Mouse (Mus musculus) frontal cortex, adult (tissue): ENCODE results near the gene Slc12a3.
"Not testable (repeated sequence)": the region's sequence is repeated elsewhere in the genome, so short reads cannot be mapped to it uniquely, and the experiment has no call there.

ENCODE experiments used
- ATAC-seq: cut with Nextera tagmentation; 2 replicates; pipeline ENCODE4 v1.9.2; 2017; ENCODE audit warnings: mild to moderate bottlenecking, moderate library complexity, mixed read lengths; ENCODE audit not compliant: low TSS enrichment

Slc12a3 gene

DNA sequence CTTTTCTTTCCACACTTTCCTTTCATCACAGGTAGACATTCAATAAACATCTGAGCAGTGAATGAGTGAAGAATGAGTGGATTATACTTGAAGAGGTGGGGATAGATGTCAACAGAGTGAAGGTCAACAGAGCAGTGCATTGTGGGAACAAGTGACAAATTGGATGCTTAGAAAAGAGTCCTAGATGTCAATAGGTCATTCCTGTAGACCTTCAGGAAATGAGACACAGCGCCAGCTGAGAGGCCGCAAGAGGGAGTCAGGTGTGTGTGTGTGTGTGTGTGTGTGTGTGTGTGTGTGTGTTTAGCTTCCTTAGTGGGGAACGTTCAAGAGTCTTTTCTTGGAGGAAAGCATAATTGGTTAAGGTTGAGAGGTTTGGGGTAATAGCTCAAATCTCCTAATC lies 47.2 kb downstream of the Slc12a3 start:
- no peak for ATAC-seq

DNA sequence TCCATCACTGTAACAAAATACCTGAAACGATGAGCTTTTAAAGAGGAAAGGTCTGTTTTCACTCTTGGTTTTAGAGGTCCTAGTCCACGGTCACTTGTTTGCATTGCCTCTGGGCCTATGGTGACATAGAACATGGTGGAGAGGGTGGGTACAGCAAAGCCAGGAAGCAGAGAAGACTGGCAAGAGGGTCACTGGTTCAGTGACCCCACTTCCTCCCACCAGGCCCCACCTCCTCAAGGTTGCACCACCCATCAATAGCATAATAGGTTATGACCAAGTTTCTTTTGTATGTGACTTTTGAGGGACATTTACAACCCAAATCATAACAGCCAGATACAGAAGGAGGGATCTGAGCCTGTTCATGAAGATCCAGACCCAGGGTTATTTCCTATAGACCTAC lies 47.6 kb downstream of the Slc12a3 start:
- no peak for ATAC-seq

DNA sequence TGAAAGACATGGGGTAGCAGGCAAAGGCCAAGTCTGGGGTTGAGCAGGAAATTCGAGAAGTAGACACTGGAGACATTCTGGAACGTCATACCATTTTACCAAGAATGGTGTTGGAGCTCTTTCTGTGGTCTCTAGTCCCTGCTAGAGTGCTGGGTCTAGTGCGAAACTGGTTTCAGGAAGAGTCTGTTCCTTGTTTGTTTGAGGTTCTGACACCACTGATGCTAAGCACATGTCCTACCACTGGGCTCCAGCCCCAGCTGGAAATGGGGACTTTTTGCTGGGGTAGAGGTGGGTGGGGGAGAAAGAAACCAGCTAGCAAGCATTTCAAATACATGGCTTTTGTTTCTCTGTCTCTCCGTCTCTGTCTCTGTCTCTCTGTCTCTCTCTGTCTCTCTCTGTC lies 48.0 kb downstream of the Slc12a3 start:
- no peak for ATAC-seq

DNA sequence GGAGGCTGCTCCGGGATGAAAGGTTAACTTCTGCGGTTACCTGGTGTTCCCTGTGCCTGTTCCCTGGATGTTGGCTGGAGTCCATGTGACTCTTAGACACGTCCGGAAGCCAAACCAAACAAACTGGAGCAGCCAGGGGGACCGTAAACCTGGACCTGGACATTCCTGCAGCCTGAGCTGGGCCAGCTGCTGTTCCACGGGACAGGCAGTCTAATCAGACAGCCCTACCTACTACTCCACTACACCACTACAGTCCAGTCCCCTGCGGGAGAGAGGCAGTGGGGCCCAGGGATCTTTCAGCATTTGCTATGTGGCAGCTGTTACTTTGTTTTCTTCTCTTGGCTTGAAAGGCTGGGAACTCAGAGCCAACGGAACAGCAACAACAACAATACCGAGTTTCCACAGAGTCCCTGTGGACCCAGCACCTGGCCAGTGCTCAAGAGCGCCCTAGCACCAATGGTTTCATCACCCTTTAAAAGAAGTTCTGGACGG lies 48.8 kb downstream of the Slc12a3 start:
- ATAC-seq, result no peak

DNA sequence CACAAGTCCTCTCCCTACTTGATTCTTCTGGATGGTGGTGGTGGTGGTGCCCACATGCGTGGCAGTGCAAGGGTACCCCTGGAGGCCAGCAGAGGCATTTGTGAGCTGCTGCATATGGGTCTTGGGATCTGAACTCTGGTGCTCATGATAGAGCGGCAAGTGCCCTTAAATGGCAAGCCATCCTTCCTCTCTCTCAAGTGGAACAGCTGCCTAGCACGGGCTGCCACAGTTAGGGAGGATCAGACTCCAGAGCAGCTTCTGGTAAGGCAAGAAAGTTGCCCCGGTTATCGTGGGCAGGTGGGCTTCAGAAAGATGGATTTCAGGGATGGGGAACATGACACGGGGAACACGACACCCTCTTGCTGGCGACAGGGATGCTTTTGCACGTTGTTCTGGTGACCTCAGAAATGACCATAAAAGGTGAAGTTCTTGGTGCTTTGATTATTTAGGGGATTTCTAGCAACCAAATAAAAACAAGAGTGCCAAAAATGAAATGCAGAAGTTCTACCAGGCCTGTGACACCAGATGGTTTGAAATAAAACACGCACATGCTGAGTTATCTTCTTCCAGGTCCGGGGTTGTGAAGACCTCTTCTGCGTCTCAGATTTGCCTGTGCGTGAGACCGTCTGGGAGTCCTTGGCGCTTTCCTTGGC lies 49.9 kb downstream of the Slc12a3 start:
- ATAC-seq, result no peak

DNA sequence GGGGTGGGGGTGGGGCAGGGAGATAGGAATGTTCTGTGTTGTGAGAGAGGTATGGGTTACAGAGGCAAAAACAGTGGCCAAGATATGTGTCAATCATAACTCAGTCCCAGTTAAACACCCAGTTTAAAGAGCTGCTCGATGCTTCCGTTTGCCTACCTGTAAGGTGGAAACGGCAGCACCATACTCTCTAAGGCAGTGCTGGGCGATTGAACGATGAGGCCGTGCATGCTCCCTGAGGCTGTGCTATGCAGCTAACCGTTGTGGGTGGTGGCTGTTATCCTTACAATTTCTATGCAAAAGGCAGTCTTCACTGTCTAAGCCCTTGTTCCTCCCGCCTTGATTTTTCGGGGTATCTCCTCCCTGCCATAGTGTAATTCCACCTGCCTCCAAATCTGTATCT lies 50.7 kb downstream of the Slc12a3 start:
- no peak for ATAC-seq

DNA sequence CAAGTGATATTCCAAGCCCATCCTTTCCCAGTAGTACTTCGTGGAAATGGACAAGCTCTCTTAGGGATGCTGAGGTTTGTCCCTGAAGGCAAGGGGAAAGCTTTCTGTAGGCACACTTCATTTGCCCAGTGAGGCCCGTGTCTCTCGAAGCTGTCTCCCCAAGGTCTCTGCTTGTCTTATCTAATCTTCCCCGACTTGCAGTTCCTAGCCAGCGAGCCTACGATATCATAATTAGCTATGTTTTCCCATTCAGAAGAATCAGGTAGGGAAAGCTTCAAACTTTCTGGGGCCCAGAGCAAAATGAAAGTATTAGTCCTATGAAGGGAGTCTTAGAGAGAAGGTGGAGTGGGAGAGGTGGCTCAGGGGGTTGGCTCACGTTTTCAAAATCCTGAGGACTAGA lies 55.2 kb downstream of the Slc12a3 start:
- ATAC-seq, result no peak

DNA sequence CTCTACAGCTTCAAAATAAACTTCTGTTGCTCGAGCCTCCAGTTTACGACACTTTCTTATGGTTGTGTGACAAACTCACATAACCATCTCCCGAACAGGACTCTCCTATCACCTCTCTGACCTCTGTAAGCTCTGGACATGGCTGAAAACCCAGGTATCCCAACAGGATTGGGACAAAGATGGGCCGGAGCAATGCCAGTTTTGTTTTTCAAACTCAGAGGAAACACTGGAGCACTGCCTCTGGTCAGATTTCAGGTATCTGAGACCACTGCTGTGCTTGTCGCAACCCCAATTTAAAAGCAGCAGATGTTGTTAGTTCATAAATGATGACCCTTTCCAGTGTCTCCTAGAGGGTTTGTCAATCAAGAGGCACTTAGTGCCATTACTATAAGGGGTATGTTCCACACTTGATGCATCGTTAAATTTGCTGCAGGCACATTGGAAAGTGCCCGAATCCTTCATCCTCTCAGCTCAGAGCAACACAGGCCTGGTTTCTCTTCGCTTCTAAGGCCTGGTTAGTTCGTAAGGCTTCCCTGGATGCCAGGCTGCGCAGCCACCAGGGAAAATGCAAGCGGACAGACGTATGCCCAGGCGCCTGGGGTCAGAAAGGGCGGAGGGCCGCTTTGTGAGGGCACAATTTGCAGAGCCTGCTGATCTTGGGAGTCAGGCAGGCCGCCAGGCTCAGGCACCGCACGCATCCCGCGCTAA lies 56.7 kb downstream of the Slc12a3 start:
- ATAC-seq, result peak; percentile 29

DNA sequence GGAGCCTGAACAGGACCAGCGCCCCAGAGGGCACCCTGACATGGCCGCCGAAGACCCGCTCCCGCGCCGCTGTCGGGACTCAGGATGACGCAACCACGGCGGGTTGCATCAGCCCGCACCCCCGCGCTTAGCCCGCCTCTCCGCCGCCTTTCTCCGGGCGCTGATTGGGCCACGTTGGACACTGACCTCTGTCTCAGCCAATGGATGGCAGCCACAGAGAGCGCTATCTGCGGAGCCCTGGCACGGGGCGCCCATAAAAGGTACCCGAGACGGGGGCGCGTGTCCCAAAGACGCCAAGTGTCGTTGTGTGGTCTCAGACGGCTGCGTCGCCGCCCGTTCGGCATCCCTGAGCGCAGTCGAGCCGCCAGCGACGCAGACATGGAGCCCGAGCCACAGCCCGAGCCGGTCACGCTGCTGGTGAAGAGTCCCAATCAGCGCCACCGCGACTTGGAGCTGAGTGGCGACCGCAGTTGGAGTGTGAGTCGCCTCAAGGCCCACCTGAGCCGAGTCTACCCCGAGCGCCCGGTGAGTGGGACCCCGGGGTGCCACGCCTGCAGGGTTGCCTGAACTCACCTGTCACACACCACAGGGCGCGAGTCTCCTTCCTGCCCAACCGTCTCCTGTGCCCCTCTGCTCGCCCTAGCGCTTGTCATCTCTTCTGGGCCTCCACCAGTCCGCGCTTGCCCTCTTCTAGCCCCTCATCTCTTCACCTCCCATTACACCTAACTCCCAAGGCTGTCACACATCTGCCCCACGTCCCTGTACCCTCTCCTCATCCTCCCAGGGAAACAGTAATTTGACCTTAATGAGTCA lies 57.4 kb downstream of the Slc12a3 start, which contains the start of gene Herpud1:
Gene Herpud1 (plus strand): TSS at position 225 of the 813 bp plus-strand sequence.
- ATAC-seq, result peak; percentile 97

DNA sequence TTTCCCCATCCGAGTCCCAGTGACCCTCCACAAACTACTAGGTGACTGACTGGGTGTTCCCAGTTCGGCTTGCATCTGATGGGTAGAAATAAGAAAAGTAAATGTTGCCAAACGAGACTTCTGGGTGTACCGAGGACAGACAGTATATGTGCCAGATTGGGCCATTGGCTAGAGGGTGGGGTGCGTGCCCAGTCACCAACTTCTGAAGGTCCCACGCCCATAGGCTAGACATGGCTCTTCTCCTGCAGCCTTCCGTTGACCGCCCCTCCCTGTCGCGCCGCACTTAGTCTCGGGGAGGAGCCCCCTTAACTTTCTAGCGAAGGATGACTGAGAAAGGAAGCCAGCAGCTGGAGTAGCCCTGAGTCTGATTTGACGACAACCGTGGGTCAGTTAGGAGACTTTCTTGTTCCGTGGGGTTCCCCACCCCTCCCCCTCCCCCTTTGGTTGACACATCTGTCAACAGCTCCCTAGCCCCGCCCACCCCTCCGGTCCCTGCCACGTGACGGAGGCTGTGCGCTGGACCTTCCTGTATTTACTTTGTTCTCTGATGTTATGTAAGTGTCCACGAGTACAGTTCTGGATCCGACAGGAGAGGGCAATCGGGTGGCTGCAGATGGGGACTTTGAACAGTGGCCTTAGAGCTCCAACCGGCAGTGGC lies 58.2 kb downstream of the Slc12a3 start:
- peak; percentile 38 for ATAC-seq

DNA sequence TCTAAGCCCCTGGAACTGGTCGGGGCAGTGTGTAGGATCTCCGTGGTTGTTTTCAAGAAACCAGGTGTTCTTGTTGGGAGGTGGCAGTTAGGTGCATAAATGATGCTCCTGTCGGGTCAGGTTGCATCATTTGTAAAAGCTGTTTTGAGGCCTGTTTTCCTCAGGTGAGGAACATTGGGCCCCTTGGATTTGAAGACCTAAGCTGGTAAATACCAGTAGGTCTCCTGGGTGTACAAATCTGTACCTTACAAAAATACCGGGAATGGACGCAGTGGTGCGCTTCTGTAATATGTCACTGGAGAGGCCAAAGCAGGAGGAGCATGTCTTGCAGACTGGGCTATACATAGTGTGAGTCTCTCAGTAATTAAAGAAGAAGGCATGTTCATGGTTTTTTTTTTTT lies 58.8 kb downstream of the Slc12a3 start:
- ATAC-seq, result no peak

DNA sequence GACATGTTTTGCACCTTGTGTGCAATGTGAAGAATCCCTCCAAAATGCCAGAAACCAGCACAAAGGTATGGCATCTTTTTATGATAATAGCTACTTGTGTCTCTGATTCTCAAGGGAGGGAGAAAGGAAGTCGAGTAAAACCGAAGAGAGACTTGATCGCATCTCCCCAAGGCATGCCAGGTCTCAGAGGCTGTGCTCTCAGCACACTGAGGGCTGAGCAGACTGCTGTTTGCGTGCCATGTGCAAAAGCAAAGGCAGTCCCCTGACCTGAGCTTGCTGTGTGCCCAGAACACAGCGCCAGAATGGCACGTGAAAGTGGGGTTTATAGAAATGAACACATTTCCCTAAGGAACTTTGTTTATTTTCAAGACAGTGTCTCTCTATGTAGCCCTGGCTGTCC lies 60.5 kb downstream of the Slc12a3 start:
- no peak for ATAC-seq

DNA sequence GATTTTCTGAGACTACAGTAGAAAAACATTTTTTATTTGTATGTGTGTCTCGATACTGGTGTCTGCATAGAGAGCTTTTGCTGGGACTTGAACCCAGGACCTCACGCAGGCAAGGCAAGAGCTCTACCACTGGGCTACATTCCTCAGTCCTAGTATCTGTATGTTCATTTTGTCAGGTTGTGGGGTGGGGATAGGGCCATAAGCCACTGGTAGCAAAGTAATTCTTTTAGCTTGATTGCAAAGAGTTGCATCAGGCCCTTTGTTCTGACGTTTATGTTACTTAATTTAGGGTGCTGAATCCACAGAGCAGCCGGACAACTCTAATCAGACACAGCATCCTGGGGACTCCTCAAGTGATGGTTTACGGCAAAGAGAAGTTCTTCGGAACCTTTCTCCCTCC lies 61.4 kb downstream of the Slc12a3 start:
- ATAC-seq, result no peak

DNA sequence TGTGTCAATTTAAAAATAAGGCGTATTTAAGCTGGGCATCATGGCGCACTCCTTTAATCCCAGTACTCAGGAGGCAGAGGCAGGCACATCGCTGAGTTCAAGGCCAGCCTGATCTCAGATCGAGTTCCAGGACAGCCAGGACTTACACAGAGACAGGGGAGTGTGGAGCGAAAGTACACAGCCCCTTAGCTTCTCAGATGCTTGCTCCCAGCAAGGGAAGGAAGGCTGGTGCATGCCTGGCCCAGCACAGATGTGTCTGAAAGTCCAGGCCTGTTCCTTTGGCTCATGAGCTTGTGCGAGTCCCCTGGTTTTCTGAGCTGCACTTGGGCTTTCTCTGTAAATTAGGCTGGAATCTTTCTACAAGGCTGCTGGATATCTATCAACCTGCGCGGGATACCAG lies 61.9 kb downstream of the Slc12a3 start:
- ATAC-seq, result no peak

DNA sequence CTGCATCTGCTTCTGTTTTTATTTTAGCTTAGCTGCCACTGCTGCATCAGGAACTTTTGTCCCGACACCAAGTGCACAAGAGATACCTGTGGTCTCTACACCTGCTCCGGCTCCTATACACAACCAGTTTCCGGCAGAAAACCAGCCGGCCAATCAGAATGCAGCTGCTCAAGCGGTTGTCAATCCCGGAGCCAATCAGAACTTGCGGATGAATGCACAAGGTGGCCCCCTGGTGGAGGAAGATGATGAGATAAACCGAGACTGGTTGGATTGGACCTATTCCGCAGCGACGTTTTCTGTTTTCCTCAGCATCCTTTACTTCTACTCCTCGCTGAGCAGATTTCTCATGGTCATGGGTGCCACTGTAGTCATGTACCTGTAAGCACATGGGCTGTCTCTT lies 63.1 kb downstream of the Slc12a3 start:
- ATAC-seq, result no peak

DNA sequence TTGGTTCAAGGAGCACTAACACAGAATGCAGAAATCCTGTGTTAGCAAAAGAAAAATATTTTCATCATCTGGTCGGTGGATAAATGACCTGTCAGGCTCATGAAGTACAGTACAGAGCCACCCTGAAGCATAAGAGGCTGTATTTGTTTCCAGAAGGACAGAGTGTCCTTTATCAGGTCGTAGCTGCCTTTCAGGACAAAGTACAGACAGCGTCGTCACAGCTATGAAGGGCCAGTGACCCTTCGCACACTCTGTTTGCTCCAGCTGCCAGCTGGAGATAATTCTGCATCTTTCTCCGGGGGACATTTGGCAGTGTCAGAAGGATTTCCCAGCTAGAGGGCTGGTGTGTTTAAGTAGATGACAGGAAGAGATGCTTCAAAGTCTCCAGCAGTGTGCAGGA lies 63.6 kb downstream of the Slc12a3 start:
- no peak for ATAC-seq

DNA sequence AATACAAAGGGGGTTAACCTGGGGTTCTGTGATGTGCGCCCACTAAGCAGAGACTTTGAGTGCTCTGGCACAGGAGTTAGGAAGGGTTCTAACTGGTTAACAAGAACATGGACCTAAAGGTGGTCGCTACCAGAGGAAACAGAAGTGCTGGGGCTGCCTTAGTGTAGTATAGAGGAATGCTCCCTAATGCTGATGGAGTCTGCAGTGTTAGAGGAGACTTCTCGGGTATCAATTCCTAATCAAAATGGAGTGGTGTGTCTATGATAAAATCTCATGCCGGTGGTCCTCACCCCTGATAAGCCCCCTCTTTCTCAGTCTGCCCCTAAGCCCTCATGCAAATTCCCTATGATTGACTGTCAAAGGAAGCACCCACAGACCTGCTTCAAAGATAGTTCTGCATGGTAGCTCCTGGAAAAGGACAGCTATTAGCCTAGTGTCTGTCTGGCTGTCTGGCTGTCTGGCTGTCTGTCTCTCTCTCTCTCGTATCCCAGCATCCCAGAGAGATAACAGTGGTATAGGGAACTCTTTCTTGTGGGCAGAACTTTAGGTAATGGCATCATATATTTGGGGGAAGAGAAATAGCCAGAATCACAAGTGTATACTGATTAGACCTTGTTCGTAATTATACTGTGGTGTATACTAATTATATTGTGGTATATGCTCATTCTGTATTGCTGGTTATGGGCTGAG lies 67.0 kb downstream of the Slc12a3 start:
- no peak for ATAC-seq

DNA sequence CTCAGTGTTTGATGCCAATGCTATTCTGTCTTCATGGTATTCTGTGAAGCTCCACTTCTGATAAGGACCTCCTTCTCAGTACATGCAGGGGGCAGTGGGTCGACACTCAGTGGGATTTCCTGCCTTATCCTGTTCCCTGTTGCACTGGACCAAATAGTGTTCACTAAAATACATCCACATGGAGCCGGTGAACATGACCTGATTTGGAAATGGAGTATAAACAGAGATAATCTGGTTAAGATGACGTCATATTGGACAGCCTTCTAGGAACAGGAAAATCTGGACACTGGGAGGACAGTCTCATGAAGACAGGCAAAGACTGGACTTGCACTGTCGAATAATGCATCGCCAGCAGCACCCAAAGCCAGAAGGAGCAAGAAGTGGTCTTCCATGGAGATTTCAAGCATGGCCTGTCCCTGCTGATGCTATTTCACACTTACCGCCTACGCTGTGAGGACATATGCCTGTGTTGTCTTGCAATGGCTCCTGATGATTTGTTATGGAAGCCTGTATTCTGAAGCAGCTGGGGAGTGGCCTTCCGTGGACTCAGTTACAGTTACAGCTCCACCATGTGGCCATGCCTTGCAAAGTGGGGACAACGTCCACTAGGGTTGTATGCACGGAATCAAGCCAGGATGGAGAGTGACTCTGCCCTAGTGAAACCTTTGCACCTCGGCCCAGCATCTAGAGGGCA lies 68.1 kb downstream of the Slc12a3 start:
- ATAC-seq, result peak; percentile 78

DNA sequence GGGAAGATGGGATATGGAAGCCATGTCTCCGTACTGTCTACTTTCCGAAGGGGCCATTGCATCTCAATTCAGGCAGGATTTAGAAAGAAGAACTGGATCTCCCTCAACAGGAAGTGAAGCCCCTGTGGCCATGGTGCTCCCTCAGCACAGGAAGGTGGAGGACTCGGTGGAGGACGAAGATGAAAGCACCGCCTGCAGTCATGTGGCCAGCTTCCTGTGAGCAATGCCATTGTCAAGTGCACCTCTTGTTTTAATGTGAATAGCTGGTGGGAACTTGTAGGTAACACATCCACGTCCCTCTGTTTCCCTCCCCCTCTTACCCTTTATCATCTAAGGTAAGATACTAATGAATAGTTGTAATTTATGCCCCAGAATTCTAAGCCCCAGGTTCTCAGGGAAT lies 69.6 kb downstream of the Slc12a3 start:
- no peak for ATAC-seq

DNA sequence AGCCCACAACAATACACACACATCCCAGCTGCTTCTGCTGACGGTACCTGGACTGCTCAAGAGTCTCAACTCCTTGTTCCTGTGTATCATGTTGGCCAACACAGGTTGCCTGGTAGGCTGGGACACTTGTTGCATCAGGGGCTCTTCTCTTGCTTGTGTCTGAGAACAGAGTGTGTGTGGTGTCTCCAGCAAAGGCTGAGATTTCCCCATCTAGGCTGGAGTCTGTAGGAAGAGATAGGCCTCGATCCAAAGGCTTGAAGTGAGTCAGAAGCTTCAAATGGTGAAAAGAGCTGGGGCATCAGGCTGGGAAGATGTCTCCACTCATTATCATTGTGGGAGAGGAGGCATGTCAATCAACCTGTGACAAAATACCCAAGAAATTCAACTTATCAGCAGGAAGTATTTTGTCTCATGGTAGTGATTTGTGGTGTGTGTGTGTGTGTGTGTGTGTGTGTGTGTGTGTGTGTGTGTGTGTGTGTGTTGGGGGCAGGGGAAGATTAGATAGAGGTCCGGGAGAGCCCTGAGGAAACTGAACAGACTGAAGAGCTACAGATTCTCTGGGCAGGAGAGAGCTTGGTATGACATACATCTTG lies 70.5 kb downstream of the Slc12a3 start:
- no peak for ATAC-seq

DNA sequence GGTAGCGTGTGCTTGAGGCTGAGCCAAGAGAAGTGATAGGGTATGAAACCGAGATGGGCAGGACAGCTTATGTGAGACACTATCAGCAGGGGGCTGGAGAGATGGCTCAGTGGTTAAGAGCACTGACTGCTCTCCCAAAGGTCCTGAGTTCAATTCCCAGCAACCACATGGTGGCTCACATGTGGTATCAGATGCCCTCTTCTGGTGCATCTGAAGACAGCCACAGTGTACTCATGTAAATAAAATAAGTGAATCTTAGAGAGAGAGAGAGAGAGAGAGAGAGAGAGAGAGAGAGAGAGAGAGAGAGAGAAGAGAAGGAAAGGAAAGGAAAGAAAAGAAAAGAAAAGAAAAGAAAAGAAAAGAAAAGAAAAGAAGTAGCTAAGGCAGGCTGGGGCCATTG lies 71.0 kb downstream of the Slc12a3 start:
- not testable (repeated sequence) for ATAC-seq
